Mouse (Mus musculus): ENCODE results near the gene Pea15a.

Pea15a gene

DNA sequence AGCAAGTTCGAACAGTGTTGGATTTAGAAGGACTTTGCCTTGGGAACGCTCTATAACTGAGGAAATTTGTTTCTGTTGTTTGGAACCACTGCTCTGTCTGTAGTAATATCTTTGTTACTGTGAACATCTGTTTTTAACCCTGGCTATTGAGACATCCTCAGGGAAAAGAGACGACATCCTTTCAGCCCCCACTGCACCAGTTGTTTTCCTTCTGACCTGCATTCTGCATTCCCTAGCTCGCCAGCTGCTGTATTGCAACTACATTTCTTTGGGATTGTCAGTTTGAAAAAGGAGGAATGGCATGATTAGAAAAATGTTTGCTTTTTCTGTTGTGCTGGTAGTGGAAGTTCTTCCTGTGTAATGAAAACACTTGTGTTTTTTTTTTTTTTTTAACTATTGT is 25.7 kb downstream of the Pea15a start:
- DNase-seq (ENCODE audit: low read depth in 2 of 2, low spot score in 2 of 2): no peak

- DNase-seq (ENCODE audit: low read depth in 2 of 2, low spot score in 2 of 2): no peak
Observed at GRCm38 (mm10) chr1:172179102-172179501, 27.5 kb downstream of the Pea15a start.

DNA sequence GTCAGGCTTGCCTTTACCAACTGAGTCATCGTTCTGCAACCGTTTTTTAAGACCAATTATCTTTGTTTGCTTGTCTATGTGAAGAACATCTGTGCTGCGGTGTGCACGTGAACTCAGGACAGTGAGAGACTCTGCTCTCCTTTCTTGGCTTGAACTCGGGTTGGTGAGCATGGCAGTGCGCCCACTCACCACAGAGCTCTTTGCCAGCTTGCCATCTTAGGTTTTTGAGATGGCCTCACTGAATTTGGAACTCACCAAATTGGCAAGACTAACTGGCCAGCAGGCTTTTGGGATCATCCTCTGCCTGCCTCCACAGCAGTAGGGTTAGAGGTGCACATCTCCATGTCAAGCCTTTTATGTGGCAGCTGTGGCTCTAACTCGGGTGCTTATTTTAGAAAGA is 28.8 kb downstream of the Pea15a start:
- DNase-seq (ENCODE audit: low read depth in 2 of 2, low spot score in 2 of 2): no peak

GRCm38 (mm10) chr1:172173181-172173580 is 33.4 kb downstream of the Pea15a start:
- no peak for DNase-seq (ENCODE audit: low read depth in 2 of 2, low spot score in 2 of 2)

- no peak for DNase-seq (ENCODE audit: low read depth in 2 of 2, low spot score in 2 of 2)
Observed at GRCm38 (mm10) chr1:172172381-172172780, 34.2 kb downstream of the Pea15a start.

- no peak for DNase-seq (ENCODE audit: low read depth in 2 of 2, low spot score in 2 of 2)
Observed at GRCm38 (mm10) chr1:172169809-172170208, 36.8 kb downstream of the Pea15a start.

DNA sequence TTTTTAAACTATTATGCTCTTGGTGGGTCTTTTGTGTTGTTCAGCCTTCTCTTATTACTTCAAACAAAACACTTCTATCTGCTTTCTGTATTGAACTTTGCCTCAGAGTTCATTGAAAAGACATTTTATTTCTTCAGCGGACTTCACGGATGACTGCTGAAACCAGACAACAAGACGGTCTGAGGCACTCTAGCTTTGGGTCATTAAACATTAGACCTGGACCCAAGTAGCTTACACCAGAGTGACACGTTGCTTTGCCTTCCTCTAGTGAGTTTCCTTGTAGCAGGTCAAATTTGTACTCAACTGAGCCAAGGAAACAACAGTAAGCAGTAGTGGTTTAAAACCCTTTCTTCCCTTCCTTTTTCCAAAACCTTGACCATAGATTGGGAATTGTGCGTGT is 38.7 kb downstream of the Pea15a start:
- no peak for DNase-seq (ENCODE audit: low read depth in 2 of 2, low spot score in 2 of 2)

DNA sequence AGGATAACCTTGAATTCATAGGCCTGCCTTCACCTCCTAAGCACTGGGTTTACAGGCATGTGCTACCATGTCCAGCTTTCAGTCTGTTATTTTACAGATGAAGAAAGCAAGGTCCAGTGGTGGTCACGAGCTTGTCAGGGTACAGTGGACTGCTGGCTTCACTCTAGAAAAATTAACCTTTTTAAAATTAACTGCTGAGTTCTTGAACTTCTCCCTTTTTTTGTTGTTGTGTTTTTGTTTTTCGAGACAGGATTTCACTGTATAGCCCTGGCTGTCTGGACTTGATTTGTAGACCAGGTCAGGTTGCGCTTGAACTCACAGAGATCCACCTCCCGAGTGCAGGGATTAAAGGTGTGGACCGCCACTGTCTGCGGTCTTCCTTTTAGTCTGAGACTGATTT is 43.6 kb downstream of the Pea15a start:
- no peak for DNase-seq (ENCODE audit: low read depth in 2 of 2, low spot score in 2 of 2)

- DNase-seq (ENCODE audit: low read depth in 2 of 2, low spot score in 2 of 2): peak; percentile 8 to 35
Observed at GRCm38 (mm10) chr1:172162009-172162408, 44.6 kb downstream of the Pea15a start.

DNA sequence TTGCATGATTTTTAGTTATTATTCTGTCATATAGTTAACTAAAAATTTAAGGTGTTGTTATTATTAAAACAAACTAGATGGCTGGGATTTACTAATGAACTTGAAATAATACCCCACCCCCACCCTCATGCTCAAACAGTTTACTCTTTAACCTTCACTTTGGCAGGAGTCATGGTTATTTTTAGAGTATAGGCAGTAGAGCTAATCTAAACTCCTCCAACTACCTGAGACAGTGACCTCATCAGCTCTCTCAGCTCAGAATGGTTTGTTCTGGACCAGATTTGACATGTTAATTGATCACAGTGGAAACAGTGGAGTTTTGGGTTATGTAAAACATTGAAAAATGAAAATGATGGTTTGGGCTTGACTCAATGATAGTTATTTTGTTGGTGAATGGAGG is 46.1 kb downstream of the Pea15a start:
- no peak for DNase-seq (ENCODE audit: low read depth in 2 of 2, low spot score in 2 of 2)

DNA sequence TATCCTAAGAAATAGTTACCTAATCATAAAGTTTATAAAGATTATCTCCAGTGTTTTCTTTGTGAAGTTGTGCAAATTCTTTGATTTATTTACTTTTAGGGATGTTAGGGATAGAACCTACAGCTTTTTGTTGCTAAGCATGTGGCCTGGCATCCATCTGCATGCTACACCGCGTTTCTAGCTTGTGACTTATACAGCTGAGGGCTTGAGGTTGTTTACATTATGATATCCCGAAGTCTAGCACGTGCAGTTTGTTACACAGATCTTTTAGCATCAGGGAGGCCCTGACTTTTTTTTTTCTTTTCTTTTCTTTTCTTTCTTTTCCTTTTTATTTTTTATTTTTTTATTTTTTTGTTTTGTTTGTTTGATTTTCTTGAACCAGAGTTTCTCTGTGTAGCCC is 46.6 kb downstream of the Pea15a start:
- no peak for DNase-seq (ENCODE audit: low read depth in 2 of 2, low spot score in 2 of 2)

DNA sequence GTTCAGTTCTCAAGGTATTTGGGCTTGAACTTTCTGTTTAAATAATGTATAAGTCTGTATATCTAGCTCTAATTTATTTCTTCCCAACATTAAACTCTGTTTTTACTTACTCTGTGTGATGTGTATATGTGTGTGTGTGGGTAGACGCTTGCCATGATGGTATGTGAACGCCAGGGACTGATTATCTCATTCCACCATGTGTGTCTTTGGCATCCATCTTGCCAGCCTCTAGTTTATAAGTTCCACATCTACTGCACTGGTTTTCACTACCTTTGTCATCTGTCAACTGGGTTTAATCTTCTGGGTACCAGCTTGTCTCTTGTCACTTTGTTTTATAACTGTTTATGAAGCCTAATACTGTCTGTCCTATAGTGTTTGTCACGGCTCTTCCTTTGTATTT is 51.1 kb downstream of the Pea15a start:
- DNase-seq (ENCODE audit: low read depth in 2 of 2, low spot score in 2 of 2): no peak

DNA sequence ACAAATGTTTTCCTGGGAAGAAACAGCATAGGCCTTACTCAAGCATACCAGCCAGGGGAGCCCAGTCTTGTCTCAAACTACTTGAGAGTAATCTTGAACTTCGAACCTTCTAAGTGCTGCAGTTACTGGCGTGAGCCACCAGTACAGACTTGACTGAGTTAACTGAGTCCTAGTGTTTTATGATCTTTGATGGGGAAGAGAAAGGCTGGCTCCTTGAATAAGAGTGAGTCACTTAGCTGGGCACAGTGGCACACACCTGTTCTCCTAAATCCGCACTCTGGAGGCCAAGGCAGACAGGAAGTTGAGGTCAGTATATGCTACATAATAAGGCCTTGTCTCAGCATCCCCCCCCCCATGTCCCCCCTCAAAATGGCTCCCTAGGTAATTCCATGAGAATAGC is 52.1 kb downstream of the Pea15a start:
- DNase-seq (ENCODE audit: low read depth in 2 of 2, low spot score in 2 of 2): no peak

GRCm38 (mm10) chr1:172148955-172149815 is 57.4 kb downstream of the Pea15a start:
- DNase-seq (ENCODE audit: low read depth in 2 of 2, low spot score in 2 of 2): no peak

DNA sequence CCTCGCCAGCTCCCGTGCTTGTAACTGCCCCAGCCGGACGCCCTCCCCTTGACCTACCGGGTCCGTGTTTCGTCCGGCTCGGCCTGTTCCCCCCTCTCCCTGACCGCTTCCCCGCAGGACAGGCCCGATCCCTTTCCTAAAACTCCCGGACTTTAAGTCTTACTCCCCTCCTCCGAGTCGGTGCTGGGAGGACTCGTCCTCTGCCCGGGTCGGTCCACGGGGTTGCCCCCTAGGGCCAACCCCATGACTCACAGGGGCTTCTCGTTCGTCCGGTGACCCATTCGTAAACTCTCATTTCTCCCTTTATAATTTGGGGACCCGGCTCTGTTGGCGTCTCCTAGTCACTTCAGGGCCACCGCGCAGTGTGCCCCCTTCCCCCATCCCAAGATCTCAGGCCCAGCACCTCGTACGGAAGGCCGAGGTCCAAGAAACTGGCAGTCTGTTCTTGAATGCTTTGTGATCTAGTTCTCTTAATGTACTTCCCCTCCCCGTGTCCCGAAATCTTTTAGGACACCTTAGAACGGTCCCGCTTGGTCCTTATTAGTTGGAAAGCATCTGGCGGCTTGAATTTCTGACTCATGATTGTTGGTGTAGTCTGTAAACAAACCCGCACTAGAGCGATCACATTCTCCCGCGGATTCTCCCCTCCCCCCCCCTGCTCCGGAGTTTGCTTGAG is 58.2 kb downstream of the Pea15a start:
- DNase-seq (ENCODE audit: low read depth in 2 of 2, low spot score in 2 of 2): peak; percentile 22 to 36

GRCm38 (mm10) chr1:172147835-172148278 is 58.7 kb downstream of the Pea15a start, which contains the start of gene Dcaf8:
Dcaf8 (plus strand) TSS chr1:172148084.
- peak; percentile 97 to 98 for DNase-seq (ENCODE audit: low read depth in 2 of 2, low spot score in 2 of 2)
